Mouse (Mus musculus): ENCODE measurements around the gene Pcbp3.

The Pcbp3 gene

DNA sequence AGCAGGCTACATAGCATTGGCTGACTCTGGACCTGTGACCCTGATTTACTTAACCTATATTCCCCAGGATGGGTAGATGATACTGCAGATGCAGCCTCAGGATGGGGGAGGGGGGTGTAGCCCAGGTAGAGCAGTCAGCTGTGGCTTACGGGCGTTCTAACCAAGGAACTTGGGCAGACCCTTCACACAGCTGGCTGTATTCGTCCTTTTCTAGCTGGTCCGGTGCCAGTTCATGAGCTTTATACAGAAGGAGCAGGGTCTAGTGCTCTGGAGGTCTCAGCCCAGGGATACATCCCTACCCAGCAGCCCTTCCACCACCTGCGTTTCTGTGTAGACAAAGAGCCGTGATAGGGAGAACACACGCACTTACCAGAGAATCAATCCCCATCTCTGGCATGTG lies 234.4 kb downstream of the Pcbp3 start:
- no peak for DNase-seq

GRCm38 (mm10) chr10:76726866-76727265 lies 234.8 kb downstream of the Pcbp3 start:
- no peak for DNase-seq

GRCm38 (mm10) chr10:76725682-76726285 lies 235.9 kb downstream of the Pcbp3 start, which contains the start of gene Col6a1:
Gene Col6a1, minus strand, starts transcription at chr10:76726168.
- no peak for DNase-seq

- DNase-seq, result no peak
These were observed 236.6 kb downstream of the Pcbp3 start for GRCm38 (mm10) chr10:76725097-76725496.

DNA sequence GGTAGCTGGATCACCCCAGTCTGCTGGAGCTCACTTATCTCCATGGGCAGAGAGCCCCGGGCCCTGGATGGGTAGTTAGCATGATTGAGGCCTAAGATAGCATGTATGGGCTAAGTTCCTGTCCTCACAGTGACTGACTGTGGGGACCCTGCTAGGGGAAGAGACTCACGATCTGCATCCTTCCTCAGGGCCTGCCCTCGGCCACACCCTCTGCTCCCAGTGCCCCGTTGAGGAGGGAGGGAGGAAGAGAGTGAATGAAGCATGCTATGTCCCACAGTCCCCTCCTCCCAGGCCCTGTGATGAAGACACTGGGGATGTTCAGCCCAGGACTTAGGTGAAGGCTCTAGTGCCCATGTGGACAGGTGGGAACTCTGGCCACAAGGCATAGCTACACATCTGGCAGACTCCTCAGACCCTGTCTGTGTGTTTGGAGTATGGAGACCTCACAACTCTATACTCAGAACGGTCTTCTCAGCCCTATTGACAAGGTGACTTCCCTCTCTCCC lies 237.4 kb downstream of the Pcbp3 start:
- no peak for DNase-seq

- no peak for DNase-seq
These were observed 238.8 kb downstream of the Pcbp3 start for GRCm38 (mm10) chr10:76722751-76723450.

GRCm38 (mm10) chr10:76721746-76722145 lies 239.9 kb downstream of the Pcbp3 start:
- DNase-seq, result no peak

DNA sequence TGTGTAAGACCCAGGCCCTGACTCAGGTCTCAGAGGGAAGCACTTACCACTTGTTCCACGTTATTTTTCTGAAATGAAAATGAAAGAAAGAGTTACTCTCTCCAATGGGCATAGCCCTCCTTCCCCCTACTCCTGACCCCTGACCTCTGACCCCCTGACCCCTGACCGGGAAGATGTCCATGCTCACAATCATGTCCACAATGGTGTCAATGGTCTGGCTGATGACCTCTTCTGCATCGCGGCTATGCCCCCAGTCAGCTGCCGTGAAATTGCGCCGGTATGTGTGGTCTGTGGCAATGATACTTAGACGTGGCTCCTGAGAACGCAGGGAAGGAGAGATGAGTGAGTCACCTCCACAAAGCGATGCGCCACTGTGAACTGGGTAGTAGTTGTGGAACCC lies 240.5 kb downstream of the Pcbp3 start:
- no peak for DNase-seq

- no peak for DNase-seq
These were observed 244.1 kb downstream of the Pcbp3 start for GRCm38 (mm10) chr10:76717631-76718030.

DNA sequence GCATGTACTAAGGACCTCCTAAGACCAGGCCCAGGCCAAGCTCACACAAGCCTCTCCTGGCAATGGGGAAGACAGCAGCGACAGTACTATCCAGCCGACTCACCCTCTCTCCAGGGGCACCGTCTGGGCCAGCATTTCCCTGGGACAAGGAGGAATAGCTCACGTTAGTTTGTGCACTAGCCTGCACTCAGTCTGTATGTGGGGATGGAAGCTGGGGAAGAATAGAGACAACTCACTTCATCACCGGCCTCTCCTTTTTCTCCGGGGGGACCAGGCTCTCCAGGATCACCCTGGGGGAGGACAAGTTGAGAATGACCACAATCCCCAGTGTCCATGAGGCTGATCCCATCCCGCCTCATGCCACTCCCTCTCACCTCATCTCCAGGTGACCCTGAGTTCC lies 244.7 kb downstream of the Pcbp3 start:
- DNase-seq, result no peak

DNA sequence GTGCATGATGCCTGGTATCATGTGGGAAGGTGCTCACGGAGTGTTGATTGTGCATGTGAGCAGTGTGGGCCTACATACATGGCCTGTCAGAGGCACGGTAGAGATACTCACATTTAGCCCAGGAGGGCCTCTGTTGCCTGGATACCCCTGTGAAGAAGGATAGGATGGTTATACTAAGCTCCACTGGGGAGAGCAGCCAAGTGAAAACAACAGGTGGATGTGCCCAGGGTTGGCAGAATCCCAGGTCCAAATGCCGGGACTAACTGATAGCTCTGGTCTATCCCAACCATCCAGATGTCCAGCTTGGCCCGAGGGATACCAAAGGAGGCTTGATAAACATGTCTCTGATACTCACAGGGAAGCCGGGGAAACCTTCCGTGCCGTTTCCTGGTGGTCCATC lies 247.4 kb downstream of the Pcbp3 start:
- DNase-seq, result no peak

DNA sequence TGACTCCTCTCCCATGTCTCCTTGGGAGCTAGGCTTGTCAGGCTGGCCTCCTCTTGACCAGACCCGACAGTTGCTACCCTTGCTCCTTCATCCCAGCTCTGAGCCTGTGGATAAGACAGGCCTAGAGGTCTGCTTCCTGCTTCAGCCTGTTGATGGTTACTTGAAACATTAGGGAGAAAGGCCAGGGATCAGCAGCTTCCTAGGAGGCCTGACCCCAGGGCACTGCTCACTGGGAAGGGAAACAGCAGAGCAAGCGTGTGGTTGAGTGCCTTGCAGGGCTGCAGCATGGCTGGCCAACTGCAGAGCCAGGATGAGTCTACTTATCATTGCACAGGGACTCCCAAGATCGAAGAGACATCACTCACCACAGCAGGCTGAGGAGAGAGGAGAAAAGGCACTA lies 249.2 kb downstream of the Pcbp3 start:
- DNase-seq, result peak in 1 of 2 experiments; percentile 17
